In the genomic region with DNA sequence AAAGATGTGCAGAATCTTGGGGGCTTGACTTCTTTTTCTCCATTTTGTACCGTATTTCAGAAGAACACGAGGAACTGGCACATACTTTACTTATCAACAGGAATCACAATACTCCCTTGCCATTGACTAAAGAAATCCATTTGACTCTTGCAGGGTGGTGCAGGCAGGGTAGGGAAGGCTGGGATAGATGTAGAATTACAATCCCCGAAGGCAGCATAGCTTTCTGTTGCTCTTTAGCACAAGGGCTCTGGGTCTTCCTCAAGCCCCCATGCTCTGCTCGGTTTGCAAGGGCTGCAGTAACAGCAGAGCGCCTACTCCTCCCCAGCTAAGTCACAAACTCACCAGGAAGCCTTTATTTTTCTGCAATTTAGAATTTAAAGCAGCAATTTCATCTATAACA, we compare ENCODE assay signal across 19 mouse cellular contexts. TPM values are rescaled to one million over a fixed set of nuclear protein-coding genes. Genes with fewer than 3 reads are reported as not detected.
A peak's percentile ranks its signal among the peaks of the same experiment; 100 is the strongest.
DNase-seq lines count a peak whose midpoint lies in the region; ATAC-seq lines count a peak whose summit lies in the region.
"Had no signal": no experiment of that assay in that cellular context is flagged by ENCODE, and none has a peak within 500 bp of the region (broad histone marks: within the 10 kb centered on the region; RNA-seq: fewer than 3 reads in every experiment).

No protein-coding gene starts in this region.

- 55% methylated on average over 5 of the region's 5 CpGs for WGBS in forebrain, embryonic 15.5 days
- 70% methylated on average over 5 of the region's 5 CpGs for WGBS in forebrain, embryonic 12.5 days
- WGBS in midbrain, embryonic 14.5 days = 72% methylated on average over 5 of the region's 5 CpGs
- 68% methylated on average over 5 of the region's 5 CpGs for WGBS in midbrain, embryonic 10.5 days

- peaks cover 16% of the 10 kb centered on the region for H3K4me1 ChIP-seq in forebrain, embryonic 15.5 days
- H3K4me1 ChIP-seq in forebrain, embryonic 12.5 days = no peaks in the 10 kb centered on the region
- peaks cover under 1% of the 10 kb centered on the region for H3K4me1 ChIP-seq in midbrain, embryonic 14.5 days (ENCODE audit: control insufficient read depth, insufficient read depth, low read length)
- peaks cover 2% of the 10 kb centered on the region for H3K4me1 ChIP-seq in midbrain, embryonic 10.5 days
- H3K4me1 ChIP-seq: intestine, embryonic 15.5 days had no signal

- H3K27ac ChIP-seq in forebrain, embryonic 15.5 days (replicated peaks) = 0 out of 2 replicates have a peak overlapping the region, but pooled peaks have one; percentile 17
- no peak overlapping the region for H3K27ac ChIP-seq in forebrain, embryonic 12.5 days
- peak overlapping the region; percentile 28; the same call in 1 of the 2 replicates for H3K27ac ChIP-seq in midbrain, embryonic 14.5 days (replicated peaks; ENCODE audit: low read depth, low read length)
- H3K27ac ChIP-seq in midbrain, embryonic 10.5 days (replicated peaks) = no peak overlapping the region
- H3K27ac ChIP-seq: embryonic facial prominence, embryonic 12.5 days; embryonic facial prominence, embryonic 15.5 days; gastrocnemius, adult 2 months; hindbrain, embryonic 14.5 days; intestine, embryonic 15.5 days had no signal

- no peak overlapping the region for H3K4me3 ChIP-seq in forebrain, embryonic 15.5 days
- H3K4me3 ChIP-seq in forebrain, embryonic 12.5 days (replicated peaks) = no peak overlapping the region
- H3K4me3 ChIP-seq in midbrain, embryonic 14.5 days (replicated peaks; ENCODE audit: low read depth, low read length) = no peak overlapping the region
- no peak overlapping the region for H3K4me3 ChIP-seq in midbrain, embryonic 10.5 days
- H3K4me3 ChIP-seq: embryonic facial prominence, embryonic 12.5 days; embryonic facial prominence, embryonic 15.5 days; gastrocnemius, adult 2 months; heart, embryonic 10.5 days; heart, embryonic 13.5 days; intestine, embryonic 15.5 days had no signal

- H3K4me2 ChIP-seq in forebrain, embryonic 15.5 days (replicated peaks) = no peak overlapping the region
- no peak overlapping the region for H3K4me2 ChIP-seq in forebrain, embryonic 12.5 days
- H3K4me2 ChIP-seq in midbrain, embryonic 14.5 days (ENCODE audit: low read length) = no peak overlapping the region
- H3K4me2 ChIP-seq: embryonic facial prominence, embryonic 12.5 days; embryonic facial prominence, embryonic 15.5 days; hindbrain, embryonic 14.5 days; intestine, embryonic 15.5 days had no signal

- no peaks in the 10 kb centered on the region for H3K9me3 ChIP-seq in forebrain, embryonic 15.5 days
- no peaks in the 10 kb centered on the region for H3K9me3 ChIP-seq in forebrain, embryonic 12.5 days
- no peaks in the 10 kb centered on the region for H3K9me3 ChIP-seq in midbrain, embryonic 14.5 days (ENCODE audit: control insufficient read depth, low read length)
- no peaks in the 10 kb centered on the region for H3K9me3 ChIP-seq in midbrain, embryonic 10.5 days (replicated peaks)
- H3K9me3 ChIP-seq: embryonic facial prominence, embryonic 12.5 days; embryonic facial prominence, embryonic 15.5 days; heart, embryonic 10.5 days; heart, embryonic 13.5 days; intestine, embryonic 15.5 days had no signal

- no peaks in the 10 kb centered on the region for H3K27me3 ChIP-seq in forebrain, embryonic 15.5 days
- 0 out of 2 replicates have a peak, but pooled peaks cover under 1% of the 10 kb centered on the region for H3K27me3 ChIP-seq in forebrain, embryonic 12.5 days
- H3K27me3 ChIP-seq in midbrain, embryonic 14.5 days (ENCODE audit: control insufficient read depth, insufficient read depth, low read length) = no peaks in the 10 kb centered on the region
- H3K27me3 ChIP-seq in midbrain, embryonic 10.5 days (ENCODE audit: low read depth, poor library complexity, severe bottlenecking) = no peaks in the 10 kb centered on the region
- H3K27me3 ChIP-seq: embryonic facial prominence, embryonic 12.5 days; embryonic facial prominence, embryonic 15.5 days; heart, embryonic 13.5 days; intestine, embryonic 15.5 days had no signal

- no peak overlapping the region for H3K9ac ChIP-seq in forebrain, embryonic 15.5 days (replicated peaks)
- H3K9ac ChIP-seq in forebrain, embryonic 12.5 days = no peak overlapping the region
- H3K9ac ChIP-seq in midbrain, embryonic 14.5 days (replicated peaks; ENCODE audit: low read length) = no peak overlapping the region
- H3K9ac ChIP-seq: embryonic facial prominence, embryonic 12.5 days; embryonic facial prominence, embryonic 15.5 days; hindbrain, embryonic 14.5 days; intestine, embryonic 15.5 days had no signal

- H3K36me3 ChIP-seq in forebrain, embryonic 15.5 days = no peaks in the 10 kb centered on the region
- no peaks in the 10 kb centered on the region for H3K36me3 ChIP-seq in forebrain, embryonic 12.5 days (replicated peaks)
- H3K36me3 ChIP-seq in midbrain, embryonic 14.5 days (ENCODE audit: control insufficient read depth, insufficient read depth, low read length) = no peaks in the 10 kb centered on the region
- no peaks in the 10 kb centered on the region for H3K36me3 ChIP-seq in midbrain, embryonic 10.5 days
- H3K36me3 ChIP-seq: embryonic facial prominence, embryonic 12.5 days; embryonic facial prominence, embryonic 15.5 days; heart, embryonic 10.5 days; heart, embryonic 13.5 days; intestine, embryonic 15.5 days had no signal

- peak; percentile 55 for DNase-seq in heart, adult 11 months
- no peak for DNase-seq in heart, adult 9 months (ENCODE audit: low spot score in 2 of 2)
- DNase-seq in midbrain, embryonic 14.5 days = no peak
- no peak for DNase-seq in midbrain, embryonic 10.5 days (ENCODE audit: low spot score)
- DNase-seq in brain, adult 2 months (ENCODE audit: low read depth, low spot score) = peak; percentile 43
- DNase-seq in spleen, postnatal 14 days (ENCODE audit: low spot score in 2 of 2) = no peak
- DNase-seq: cerebellum, adult 11 months; cerebellum, adult 9-11 months; gastrocnemius, postnatal 14 days had no signal

- ATAC-seq in forebrain, embryonic 15.5 days (replicated peaks) = no peak
- no peak for ATAC-seq in forebrain, embryonic 12.5 days (ENCODE audit: low FRiP score)
- ATAC-seq in midbrain, embryonic 14.5 days (ENCODE audit: low FRiP score, low TSS enrichment) = no peak
- ATAC-seq: activated CD4-positive, CD25-positive, alpha-beta regulatory T cell, adult 4 months; intestine, embryonic 15.5 days had no signal

RNA-seq across cellular contexts. Expression of gene Frmd6, which starts 47.8 kb away (rescaled TPM):
- 11.8 and 11.9 TPM in 2 replicates for polyA plus RNA-seq in forebrain, embryonic 15.5 days (2015; fragmentation: Nextera tagmentation; extraction: Ambion mirVana)
- 14.7 and 15.6 TPM in 2 replicates for polyA plus RNA-seq in forebrain, embryonic 12.5 days (2016; fragmentation: Nextera tagmentation; extraction: Ambion mirVana)
- 5.9 and 11.0 TPM in 2 replicates for polyA plus RNA-seq in midbrain, embryonic 14.5 days (2014; fragmentation: Nextera tagmentation; extraction: Ambion mirVana)
- polyA plus RNA-seq in midbrain, embryonic 10.5 days (2016; fragmentation: Nextera tagmentation; extraction: Ambion mirVana) = 18.0 and 19.2 TPM in 2 replicates

Comparison
In these comparisons a context has a peak if more than half of its experiments do, and no peak if none do; other contexts are left out.
1. H3K27ac ChIP-seq: peak in forebrain, embryonic 15.5 days (single experiment) and midbrain, embryonic 14.5 days (single experiment); none in forebrain, embryonic 12.5 days (single experiment) and midbrain, embryonic 10.5 days (single experiment).
2. DNase-seq: peak in heart, adult 11 months (single experiment) and brain, adult 2 months (single experiment); none in heart, adult 9 months (0 of 2), midbrain, embryonic 14.5 days (single experiment), midbrain, embryonic 10.5 days (single experiment) and spleen, postnatal 14 days (0 of 2).